Mouse (Mus musculus) layer of hippocampus, adult 11-12 months (tissue): ENCODE results near the gene Mylk4.

Source experiments
- DNase-seq: peaks from one replicate; pipeline ENCODE4 v3.0.0; 2022; ENCODE audit warnings: low spot score

The Mylk4 gene

DNA sequence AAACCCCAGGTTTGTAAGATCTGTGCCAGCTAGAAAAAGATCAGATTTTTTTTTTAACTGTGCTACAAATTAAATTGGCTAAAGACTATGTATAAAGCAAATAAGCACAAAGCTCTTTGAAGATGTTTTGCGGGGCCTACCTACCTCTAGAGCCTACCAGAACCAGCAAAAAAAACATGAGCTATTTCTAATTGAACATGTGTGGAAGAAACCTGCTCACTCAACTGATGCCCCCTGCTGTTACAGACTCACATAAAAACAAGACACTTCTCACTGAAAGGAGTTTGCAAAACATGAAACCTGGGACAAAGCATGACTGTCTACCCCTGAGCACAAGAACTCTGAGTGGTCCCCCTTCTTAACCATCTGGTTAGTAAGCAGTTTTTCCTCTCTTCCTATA is 13.3 kb upstream of the Mylk4 start:
- DNase-seq, result no peak

GRCm38 (mm10) chr13:32795166-32795565 is 11.4 kb upstream of the Mylk4 start:
- no peak for DNase-seq

DNA sequence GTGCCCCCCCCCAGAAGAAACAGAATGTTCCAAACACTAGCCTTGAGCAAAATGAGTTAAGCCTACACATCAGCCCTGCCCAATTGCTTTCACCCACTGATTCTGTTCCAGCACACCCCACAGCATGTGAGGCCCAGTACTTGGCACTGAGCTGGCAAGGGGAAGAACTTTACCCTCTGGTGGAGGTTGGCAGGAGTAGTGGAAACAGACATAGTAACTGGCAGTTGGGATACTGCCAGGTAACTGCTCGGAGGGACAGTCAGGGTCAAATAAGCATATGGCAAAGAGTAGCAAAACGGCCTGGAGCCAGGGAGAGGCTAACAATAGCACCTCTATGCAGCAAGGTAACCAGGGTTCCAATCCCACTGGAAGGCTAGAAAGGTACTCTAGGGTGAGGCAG is 10.9 kb upstream of the Mylk4 start:
- DNase-seq, result no peak

- no peak for DNase-seq
Observed at GRCm38 (mm10) chr13:32789781-32790180, 6.0 kb upstream of the Mylk4 start.

GRCm38 (mm10) chr13:32787584-32787983 is 3.8 kb upstream of the Mylk4 start:
- no peak for DNase-seq

GRCm38 (mm10) chr13:32783055-32783454 is 699 bp downstream of the Mylk4 start:
- no peak for DNase-seq

GRCm38 (mm10) chr13:32778861-32779260 is 4.9 kb downstream of the Mylk4 start:
- no peak for DNase-seq

DNA sequence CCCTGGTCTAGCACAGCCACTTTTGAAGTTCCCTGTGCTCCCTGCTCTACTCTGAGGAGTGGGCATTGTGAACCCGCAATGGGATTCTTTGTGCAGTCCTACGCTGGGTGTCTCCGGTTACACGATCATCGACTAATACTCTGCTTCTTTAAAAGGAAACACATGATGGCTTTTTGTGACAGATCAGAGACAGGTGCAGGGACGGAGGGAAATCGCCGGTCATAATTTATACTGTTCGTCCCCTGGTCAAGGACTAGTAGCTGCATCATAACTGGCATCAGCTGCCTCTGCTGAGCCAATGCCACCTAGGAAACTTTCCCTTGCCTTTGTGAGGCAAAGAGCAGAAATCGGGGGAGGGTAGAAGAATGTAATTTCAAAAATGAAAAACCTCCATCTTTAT is 7.4 kb downstream of the Mylk4 start:
- no peak for DNase-seq

GRCm38 (mm10) chr13:32775889-32776288 is 7.9 kb downstream of the Mylk4 start:
- DNase-seq, result no peak

DNA sequence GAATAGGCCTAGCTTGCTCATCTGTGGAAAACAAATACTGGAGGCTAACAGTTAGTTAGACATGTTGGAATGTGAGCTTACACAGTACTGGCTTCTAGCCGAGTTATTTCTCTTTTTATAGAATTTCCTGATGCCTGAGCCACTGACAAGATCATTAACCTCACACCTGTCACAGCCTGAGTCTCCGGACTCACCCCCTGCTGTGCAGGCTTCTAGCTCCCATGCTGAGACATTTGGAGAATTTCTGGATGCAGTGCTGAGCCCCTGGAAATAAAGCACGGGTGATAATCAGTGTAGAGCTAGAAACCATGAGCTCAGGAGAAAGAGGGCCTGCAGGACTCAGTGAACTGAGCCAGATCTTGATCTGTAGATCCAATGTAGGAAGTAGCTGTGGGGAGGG is 13.8 kb downstream of the Mylk4 start:
- DNase-seq, result no peak

DNA sequence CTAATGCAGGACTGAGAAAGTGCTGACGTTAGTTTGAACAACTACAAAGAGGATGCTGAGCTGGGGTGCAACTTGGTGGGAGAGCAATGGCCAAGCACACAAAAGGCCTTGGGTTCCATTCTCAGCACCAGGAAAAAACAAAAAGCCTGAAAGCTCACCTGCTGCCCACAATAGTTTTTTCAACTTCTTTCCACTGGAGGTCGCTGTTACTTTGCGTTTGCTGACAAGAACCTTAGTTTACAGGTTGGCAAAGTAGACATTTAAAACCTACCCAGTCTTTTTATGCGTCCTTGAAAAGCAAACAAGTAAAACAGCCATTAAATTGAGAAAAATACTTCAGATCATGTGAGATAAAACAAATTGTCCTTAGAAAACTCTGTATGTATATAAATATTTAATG is 15.7 kb downstream of the Mylk4 start:
- peak; percentile 24 for DNase-seq

- no peak for DNase-seq
Observed at GRCm38 (mm10) chr13:32764448-32764847, 19.3 kb downstream of the Mylk4 start.

- DNase-seq, result no peak
Observed at GRCm38 (mm10) chr13:32763141-32763540, 20.6 kb downstream of the Mylk4 start.

GRCm38 (mm10) chr13:32760795-32761194 is 23.0 kb downstream of the Mylk4 start:
- no peak for DNase-seq

DNA sequence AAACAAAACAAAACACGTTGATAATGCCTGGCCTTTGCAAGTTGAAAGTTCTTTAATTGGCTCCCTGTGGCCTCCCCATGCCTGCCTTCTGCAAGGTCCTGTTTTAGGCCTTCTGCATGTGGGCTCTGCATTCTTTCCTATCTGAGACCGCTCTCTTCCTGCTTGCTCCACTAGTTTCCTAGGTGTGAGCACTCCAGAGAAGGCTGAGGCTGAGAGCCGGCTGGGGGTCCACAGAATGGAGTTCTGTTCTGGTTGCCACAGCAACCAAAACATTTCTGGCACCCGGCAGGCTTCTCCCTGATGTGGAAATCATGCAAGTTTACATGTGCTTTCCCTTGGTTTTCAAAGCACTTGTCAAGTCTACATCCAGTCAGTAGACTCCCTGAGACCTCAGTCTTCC is 24.7 kb downstream of the Mylk4 start:
- DNase-seq, result no peak

DNA sequence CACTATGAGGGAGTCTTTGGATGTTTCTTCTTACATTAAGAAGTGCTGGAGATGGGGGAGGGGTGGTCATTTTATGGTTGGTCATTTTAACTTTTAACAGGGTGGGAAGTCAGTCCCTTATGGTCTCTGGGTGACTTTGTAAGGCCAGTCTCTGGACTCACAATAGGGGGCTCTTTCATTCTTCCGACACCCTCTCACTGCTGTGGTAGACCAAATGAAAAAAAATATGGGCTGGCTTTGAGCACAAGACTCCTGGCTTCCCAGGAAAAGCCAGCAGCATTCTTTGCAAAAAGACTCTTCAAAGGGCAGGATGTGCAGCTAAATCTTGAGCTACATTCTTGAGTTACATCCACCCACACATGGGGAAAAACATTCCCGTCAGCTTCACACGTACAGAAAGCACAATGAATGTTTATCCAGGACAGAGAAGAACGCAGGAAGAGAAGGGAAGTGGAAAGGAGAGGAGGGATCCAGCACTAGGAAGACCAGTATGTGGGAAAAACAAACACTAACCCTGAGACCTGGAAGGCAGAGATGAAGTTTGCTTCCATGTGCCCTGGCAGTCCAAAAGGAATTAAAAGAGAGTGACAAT is 31.6 kb downstream of the Mylk4 start:
- DNase-seq, result no peak

DNA sequence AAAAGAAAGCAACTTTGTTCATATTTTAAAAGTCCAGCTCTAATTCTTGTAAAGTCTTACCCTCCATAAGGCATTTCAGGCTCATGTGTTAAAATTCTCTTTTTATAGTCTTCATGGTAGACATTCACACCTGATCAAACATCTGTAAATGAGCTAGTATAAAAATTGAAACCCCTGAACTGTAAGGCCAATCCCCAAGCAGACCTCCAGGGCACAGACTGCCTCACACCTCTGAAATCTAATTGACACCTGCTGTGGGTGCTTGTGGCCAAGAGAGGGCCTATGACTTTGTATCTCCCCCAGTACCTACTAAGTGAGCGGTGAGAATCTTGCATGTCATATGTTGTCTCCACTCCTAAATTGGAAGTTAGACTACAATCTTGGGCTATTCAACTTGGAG is 33.2 kb downstream of the Mylk4 start:
- no peak for DNase-seq

DNA sequence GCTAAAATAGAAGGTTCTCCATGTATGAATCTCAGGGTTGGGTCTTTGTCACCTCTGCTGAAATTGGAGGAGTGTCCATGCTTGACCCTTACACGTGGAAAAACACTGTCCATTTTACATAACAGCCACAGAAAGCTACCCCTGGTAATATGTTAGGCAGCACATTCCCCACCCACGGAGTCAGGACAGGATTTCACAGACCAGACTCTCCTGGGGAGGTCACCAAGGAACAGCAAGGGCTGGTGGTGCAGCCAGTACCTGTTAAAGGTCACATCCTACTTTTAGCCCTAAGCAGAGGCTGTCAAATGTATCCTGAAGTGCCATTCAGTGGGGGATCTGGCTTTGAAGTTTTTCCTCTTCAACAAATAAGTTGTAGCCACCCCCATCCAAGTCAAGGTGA is 35.3 kb downstream of the Mylk4 start:
- DNase-seq, result no peak

DNA sequence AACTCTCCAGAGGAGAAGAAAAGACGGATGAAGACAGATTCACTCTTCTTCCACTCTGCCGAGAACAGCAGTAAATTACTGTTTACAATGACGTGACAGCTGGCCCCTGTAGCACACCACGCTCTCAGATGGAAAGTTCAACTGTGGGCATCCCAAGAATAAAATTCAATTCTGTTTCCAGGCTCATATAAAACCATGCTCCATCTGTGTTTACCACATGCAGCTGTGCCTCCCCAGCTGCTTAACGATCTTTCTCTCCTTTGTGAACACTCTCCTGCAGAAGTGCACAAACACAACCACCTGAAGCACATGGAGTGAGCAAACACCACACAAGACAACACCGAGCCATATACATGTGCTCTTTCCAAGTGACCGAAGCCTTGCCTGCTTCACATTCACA is 42.6 kb downstream of the Mylk4 start:
- no peak for DNase-seq

GRCm38 (mm10) chr13:32731283-32731682 is 52.5 kb downstream of the Mylk4 start:
- no peak for DNase-seq

DNA sequence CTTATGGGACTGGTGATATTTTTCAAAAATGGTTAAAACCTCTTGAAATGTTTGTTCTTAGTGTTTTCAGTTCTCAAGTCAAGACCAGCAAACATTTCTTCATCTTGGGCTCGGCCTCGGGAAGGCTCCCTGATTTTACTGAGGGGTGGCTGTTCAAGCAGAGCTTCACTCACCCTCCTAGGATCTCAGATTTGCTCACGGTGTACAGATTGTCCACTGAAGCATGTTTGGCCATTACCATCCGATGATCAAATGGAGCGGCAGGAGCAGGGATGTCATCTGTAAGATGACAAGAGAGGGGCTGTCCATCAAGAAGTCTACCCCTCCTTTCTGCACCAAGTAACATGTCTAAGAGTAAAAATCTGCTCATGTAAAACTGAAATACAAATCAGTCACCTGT is 59.1 kb downstream of the Mylk4 start:
- no peak for DNase-seq

DNA sequence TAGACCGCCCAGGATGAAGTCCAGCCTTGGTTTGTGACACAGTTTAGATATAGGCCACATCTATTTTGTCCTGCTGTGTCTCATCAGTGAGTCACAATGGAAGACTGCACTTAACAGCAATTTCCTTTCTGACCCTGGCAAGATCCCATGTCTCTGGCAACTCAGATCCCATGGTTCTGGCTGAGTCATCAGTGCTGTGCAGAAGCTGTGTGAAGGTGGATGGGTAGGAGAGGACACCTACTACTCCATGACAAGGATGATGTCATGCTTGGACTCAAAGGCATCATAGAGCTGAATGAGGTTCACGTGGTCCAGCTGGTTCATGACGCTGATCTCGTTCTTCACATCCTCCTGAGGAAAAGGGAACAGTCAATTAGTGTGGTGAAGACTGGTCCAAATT is 62.0 kb downstream of the Mylk4 start:
- DNase-seq, result no peak

- DNase-seq, result no peak
Observed at GRCm38 (mm10) chr13:32719284-32719683, 64.5 kb downstream of the Mylk4 start.

- no peak for DNase-seq
Observed at GRCm38 (mm10) chr13:32717709-32718108, 66.0 kb downstream of the Mylk4 start.

DNA sequence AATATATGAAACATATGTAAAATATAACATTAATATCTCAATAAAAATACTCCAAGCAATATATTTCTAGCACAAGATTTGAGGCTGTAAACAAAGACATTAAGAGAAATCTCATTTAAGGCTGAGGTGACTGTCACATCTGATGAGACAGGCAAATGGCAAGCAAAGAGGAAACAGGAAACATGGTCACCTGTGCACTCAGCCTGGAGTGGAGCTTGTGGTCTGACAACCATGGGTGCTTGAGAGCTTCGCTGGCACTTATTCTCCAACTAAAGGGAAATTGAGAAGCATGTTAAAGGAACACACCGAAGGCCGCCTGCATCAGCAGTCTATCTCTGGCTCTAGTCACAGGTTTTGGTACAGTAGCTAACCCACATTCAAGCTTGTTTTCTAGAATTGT is 71.2 kb downstream of the Mylk4 start:
- no peak for DNase-seq
